Mouse (Mus musculus): Measurements from ENCODE around the gene A1cf.

DNA sequence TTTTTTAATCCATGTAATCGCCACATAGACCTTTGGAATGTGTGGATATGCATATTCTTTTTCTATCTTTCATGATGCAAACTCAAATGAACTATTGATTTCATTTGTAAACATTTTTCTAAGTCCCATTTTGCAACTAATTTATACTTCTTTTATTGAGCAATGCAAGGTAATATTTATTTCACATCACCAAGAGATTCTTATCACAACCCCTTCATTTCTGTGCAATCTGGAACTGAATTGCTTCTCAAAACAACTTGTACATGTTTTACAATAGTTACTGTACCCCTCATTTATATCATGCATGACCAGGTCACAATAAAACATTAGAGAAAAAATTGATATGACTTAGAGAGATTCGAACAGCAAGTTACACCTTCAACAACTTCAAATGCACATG lies 18.7 kb downstream of the A1cf start:
- TF ChIP-seq CTCF (IDR thresholded peaks at IDR 0.05; ENCODE audit: low read depth, low read length) = no peak
- TF ChIP-seq EP300 (IDR thresholded peaks at IDR 0.05; ENCODE audit: insufficient read depth, low read depth, low read length) = no peak

Measured in ES-Bruce4 (cell line).